Mouse (Mus musculus): Measurements from ENCODE around the gene Gm21987. TPM values are rescaled to one million over a fixed set of nuclear protein-coding genes. Genes with fewer than 3 reads are reported as not detected.

Gene Gm21987
- polyA plus RNA-seq, 1 experiment = not detected

- 94% methylated on average over 8 of the region's 8 CpGs for WGBS
- H3K4me1 ChIP-seq (ENCODE audit: control insufficient read depth, insufficient read depth, low read length) = peaks cover 8% of the 10 kb centered on the region
- no peak for DNase-seq
Observed at GRCm38 (mm10) chr16:38369431-38369830, 22.6 kb downstream of the Gm21987 start.

GRCm38 (mm10) chr16:38369992-38370484, 23.2 kb downstream of the Gm21987 start:
- peaks cover 8% of the 10 kb centered on the region for H3K4me1 ChIP-seq (ENCODE audit: control insufficient read depth, insufficient read depth, low read length)
- no peak for DNase-seq
- H3K27me3 ChIP-seq (ENCODE audit: control insufficient read depth, insufficient read depth, low read length) = no peaks in the 10 kb centered on the region
- H3K27ac ChIP-seq (ENCODE audit: insufficient read depth, low read length) = no peak overlapping the region
- 95% methylated on average over 4 of the region's 4 CpGs for WGBS
- no peak overlapping the region for H3K4me3 ChIP-seq (replicated peaks; ENCODE audit: insufficient read depth, low read depth, low read length)
- TF ChIP-seq POLR2A (IDR thresholded peaks at IDR 0.05; ENCODE audit: borderline replicate concordance, insufficient read depth, low read length) (no peak), CTCF (IDR thresholded peaks at IDR 0.05; ENCODE audit: borderline replicate concordance, insufficient read depth, low read depth, low read length) (no peak)

More at GRCm38 (mm10) chr16:38369431-38369830, 22.6 kb downstream of the Gm21987 start:
- Histone ChIP-seq H3K27ac (ENCODE audit: insufficient read depth, low read length) (no peak overlapping the region), H3K27me3 (ENCODE audit: control insufficient read depth, insufficient read depth, low read length) (no peaks in the 10 kb centered on the region), H3K4me3 (replicated peaks; ENCODE audit: insufficient read depth, low read depth, low read length) (no peak overlapping the region)
- TF ChIP-seq POLR2A (IDR thresholded peaks at IDR 0.05; ENCODE audit: borderline replicate concordance, insufficient read depth, low read length) (no peak), CTCF (IDR thresholded peaks at IDR 0.05; ENCODE audit: borderline replicate concordance, insufficient read depth, low read depth, low read length) (no peak)

- Histone ChIP-seq H3K27ac (ENCODE audit: insufficient read depth, low read length) (no peak overlapping the region), H3K4me1 (ENCODE audit: control insufficient read depth, insufficient read depth, low read length) (peaks cover 8% of the 10 kb centered on the region), H3K27me3 (ENCODE audit: control insufficient read depth, insufficient read depth, low read length) (no peaks in the 10 kb centered on the region), H3K4me3 (replicated peaks; ENCODE audit: insufficient read depth, low read depth, low read length) (no peak overlapping the region)
- no peak for DNase-seq
- 68% methylated on average over 8 of the region's 8 CpGs for WGBS
- no peak for TF ChIP-seq CTCF (IDR thresholded peaks at IDR 0.05; ENCODE audit: borderline replicate concordance, insufficient read depth, low read depth, low read length)
- no peak for TF ChIP-seq POLR2A (IDR thresholded peaks at IDR 0.05; ENCODE audit: borderline replicate concordance, insufficient read depth, low read length)
Observed at GRCm38 (mm10) chr16:38370633-38371374, 24.0 kb downstream of the Gm21987 start.

GRCm38 (mm10) chr16:38371705-38372296, 25.0 kb downstream of the Gm21987 start:
- WGBS = 93% methylated on average over 15 of the region's 15 CpGs
- TF ChIP-seq POLR2A (IDR thresholded peaks at IDR 0.05; ENCODE audit: borderline replicate concordance, insufficient read depth, low read length) (no peak), CTCF (IDR thresholded peaks at IDR 0.05; ENCODE audit: borderline replicate concordance, insufficient read depth, low read depth, low read length) (no peak)
- no peak overlapping the region for H3K4me3 ChIP-seq (replicated peaks; ENCODE audit: insufficient read depth, low read depth, low read length)
- DNase-seq = no peak
- no peak overlapping the region for H3K27ac ChIP-seq (ENCODE audit: insufficient read depth, low read length)
- H3K4me1 ChIP-seq (ENCODE audit: control insufficient read depth, insufficient read depth, low read length) = peaks cover 8% of the 10 kb centered on the region
- H3K27me3 ChIP-seq (ENCODE audit: control insufficient read depth, insufficient read depth, low read length) = no peaks in the 10 kb centered on the region

- TF ChIP-seq POLR2A (IDR thresholded peaks at IDR 0.05; ENCODE audit: borderline replicate concordance, insufficient read depth, low read length) (no peak), CTCF (IDR thresholded peaks at IDR 0.05; ENCODE audit: borderline replicate concordance, insufficient read depth, low read depth, low read length) (no peak)
- Histone ChIP-seq H3K27ac (ENCODE audit: insufficient read depth, low read length) (no peak overlapping the region), H3K4me3 (replicated peaks; ENCODE audit: insufficient read depth, low read depth, low read length) (no peak overlapping the region), H3K4me1 (ENCODE audit: control insufficient read depth, insufficient read depth, low read length) (peaks cover 8% of the 10 kb centered on the region), H3K27me3 (ENCODE audit: control insufficient read depth, insufficient read depth, low read length) (no peaks in the 10 kb centered on the region)
- DNase-seq = no peak
- 90% methylated on average over 4 of the region's 4 CpGs for WGBS
Observed at GRCm38 (mm10) chr16:38372876-38373275, 26.0 kb downstream of the Gm21987 start.

- Histone ChIP-seq H3K4me3 (replicated peaks; ENCODE audit: insufficient read depth, low read depth, low read length) (no peak overlapping the region), H3K27me3 (ENCODE audit: control insufficient read depth, insufficient read depth, low read length) (no peaks in the 10 kb centered on the region), H3K27ac (ENCODE audit: insufficient read depth, low read length) (no peak overlapping the region), H3K4me1 (ENCODE audit: control insufficient read depth, insufficient read depth, low read length) (peaks cover 7% of the 10 kb centered on the region)
- WGBS = 82% methylated on average over 10 of the region's 10 CpGs
- no peak for DNase-seq
- TF ChIP-seq POLR2A (IDR thresholded peaks at IDR 0.05; ENCODE audit: borderline replicate concordance, insufficient read depth, low read length) (no peak), CTCF (IDR thresholded peaks at IDR 0.05; ENCODE audit: borderline replicate concordance, insufficient read depth, low read depth, low read length) (no peak)
Observed at GRCm38 (mm10) chr16:38373439-38373838, 26.6 kb downstream of the Gm21987 start.

GRCm38 (mm10) chr16:38373941-38374340, 27.1 kb downstream of the Gm21987 start:
- TF ChIP-seq CTCF (IDR thresholded peaks at IDR 0.05; ENCODE audit: borderline replicate concordance, insufficient read depth, low read depth, low read length) (no peak), POLR2A (IDR thresholded peaks at IDR 0.05; ENCODE audit: borderline replicate concordance, insufficient read depth, low read length) (no peak)
- WGBS = 76% methylated on average over 16 of the region's 16 CpGs
- H3K27ac ChIP-seq (ENCODE audit: insufficient read depth, low read length) = no peak overlapping the region
- peaks cover 4% of the 10 kb centered on the region for H3K4me1 ChIP-seq (ENCODE audit: control insufficient read depth, insufficient read depth, low read length)
- H3K27me3 ChIP-seq (ENCODE audit: control insufficient read depth, insufficient read depth, low read length) = no peaks in the 10 kb centered on the region
- no peak overlapping the region for H3K4me3 ChIP-seq (replicated peaks; ENCODE audit: insufficient read depth, low read depth, low read length)
- DNase-seq = no peak

Measured in cerebellum, adult 2 months (tissue).